Mouse (Mus musculus): ENCODE data around the gene Fam206a.

Fam206a gene

DNA sequence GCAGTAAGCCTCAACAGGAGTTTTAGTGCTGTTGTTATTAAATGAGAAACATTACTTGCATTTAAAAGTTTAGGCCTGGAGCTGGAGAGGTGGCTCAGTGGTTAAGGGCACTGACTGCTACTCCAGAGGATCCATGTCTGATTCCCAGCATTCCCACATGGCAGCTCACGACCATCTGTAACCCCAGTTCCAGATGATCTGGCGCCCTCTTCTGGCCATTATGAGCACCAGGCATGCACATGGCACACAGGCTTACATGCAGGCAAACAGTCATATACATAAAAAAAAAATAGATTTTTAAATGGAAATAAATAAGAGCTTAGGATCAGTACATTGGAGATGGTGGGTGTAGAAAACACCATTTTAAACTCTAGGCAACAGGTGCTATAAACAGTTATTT is 41.8 kb downstream of the Fam206a start:
- in situ Hi-C loops (cut with MboI) = no loop called here

DNA sequence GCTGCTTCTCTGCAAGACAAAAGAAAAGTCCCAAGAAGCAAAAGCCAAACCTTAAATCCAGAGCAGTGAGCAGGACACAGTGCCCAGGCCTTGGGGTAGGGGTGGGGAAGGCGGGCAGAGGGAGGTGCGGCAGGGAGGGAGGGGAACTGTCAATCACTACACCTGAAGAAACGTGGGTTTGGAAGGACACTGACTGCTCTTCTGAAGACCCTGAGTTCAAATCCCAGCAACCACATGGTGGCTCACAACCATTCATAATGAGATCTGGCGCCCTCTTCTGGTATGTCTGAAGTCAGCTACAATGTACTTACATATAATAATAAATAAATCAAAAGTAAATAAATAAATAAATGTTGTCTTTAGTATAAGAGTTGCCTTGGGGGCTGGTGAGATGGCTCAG is 42.8 kb downstream of the Fam206a start:
- in situ Hi-C loops (cut with MboI) = no loop called here

DNA sequence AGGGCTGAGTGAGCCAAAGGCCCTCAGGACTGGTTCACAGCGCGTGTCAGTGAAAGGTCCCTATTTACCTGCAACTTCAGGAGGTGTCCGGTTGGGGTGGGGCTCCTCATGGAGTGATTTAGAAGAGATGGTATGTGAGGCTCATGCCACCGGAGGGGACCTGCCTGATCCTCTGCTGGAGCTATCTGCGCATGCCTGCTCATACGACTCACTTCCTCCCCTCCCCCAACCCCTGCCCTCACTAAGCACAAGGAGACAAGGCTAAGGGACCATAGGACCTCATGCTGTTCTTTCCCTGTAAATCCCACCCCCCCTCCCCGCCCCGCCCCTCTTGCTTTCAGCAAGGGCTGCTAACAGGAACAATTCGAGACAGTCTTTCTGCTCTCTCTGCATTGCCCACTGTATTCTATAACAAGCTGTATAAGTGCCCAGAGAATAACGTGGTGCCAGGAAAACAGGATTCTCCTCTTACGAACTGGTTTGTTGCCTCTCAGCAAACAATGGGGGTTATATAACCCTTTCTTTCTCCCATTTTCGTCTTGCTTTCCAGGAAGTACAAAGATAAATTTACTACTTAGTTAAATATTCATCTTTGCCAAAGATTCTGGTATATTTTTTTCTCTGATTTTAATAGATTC is 43.9 kb downstream of the Fam206a start:
- in situ Hi-C loops (cut with MboI) = no loop called here

DNA sequence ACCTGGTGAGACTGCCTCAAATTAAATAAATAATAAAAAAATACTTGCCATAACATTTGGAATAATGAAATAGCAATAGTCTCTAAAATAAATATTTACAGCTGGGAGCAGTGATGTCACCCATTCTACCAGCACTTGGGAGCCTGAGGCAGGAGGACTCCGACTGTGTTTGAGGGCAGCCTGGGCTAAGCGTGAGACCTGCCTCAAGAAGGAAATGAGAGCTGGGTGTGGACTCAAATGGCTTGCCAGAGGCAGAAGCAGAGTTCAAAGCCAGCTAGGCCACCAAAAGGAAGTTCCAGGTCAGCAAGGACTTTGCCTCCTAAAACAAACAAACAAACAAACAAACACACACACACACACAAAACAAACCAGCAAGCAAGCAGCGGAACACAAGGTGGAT is 45.3 kb downstream of the Fam206a start:
- in situ Hi-C loops (cut with MboI) = no loop called here

DNA sequence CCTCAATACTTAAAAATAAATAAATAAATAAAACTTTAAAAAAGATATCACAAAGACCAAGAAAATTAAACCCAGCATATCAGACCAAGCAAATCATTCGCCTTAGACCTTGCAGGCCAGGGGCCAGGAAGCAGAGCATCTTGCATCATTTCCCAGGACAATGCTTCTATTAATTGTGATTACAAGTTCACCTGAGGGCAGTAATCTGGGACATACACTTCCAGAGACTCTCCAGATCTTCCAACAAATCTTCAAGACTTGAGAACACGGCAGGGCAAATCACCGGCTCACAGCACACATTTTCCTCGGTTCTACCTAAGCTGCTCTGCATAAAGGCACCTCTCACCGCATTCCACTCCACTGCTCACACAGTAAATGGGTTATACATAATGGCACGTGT is 45.9 kb downstream of the Fam206a start:
- in situ Hi-C loops (cut with MboI) = no loop called here

DNA sequence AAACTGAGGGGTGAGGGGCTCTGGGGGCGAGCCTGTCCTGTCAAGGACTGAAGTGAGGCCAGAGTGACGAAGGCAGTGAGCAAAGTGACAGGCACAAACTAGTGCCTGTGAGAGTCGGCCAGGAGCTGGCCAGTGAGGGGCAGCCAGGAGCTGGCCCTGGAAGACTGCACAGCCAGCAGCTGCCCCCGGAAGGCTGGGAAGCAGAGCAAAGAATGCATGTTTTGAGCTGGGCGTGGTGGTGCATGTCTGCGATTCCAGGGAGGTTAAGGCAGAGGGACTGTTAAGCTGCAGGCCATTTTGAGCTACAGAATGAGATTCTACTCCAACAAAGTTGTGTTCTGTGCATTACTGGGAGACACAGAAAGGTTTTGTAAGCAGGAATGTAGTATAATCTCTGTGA is 48.6 kb downstream of the Fam206a start:
- in situ Hi-C loops (cut with MboI) = no loop called here

DNA sequence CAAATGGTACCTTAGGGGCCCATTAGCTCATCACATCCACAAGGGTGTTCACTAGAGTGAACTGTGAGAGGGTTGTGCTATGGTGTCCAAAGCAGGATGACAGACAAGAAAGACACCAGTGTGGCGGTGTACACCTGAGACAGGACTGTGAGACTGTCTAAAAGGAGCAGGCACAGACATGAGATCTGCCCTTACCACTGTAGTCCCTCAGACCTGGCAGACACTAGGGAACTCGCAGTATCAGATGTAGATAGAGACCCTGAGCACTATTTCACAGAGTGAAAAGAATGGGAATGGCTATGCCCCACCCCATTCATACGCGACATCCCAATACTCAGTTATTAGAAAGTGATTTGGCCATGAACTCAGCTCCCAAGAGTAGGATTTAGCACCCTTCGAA is 53.8 kb downstream of the Fam206a start:
- in situ Hi-C loops (cut with MboI) = no loop called here

DNA sequence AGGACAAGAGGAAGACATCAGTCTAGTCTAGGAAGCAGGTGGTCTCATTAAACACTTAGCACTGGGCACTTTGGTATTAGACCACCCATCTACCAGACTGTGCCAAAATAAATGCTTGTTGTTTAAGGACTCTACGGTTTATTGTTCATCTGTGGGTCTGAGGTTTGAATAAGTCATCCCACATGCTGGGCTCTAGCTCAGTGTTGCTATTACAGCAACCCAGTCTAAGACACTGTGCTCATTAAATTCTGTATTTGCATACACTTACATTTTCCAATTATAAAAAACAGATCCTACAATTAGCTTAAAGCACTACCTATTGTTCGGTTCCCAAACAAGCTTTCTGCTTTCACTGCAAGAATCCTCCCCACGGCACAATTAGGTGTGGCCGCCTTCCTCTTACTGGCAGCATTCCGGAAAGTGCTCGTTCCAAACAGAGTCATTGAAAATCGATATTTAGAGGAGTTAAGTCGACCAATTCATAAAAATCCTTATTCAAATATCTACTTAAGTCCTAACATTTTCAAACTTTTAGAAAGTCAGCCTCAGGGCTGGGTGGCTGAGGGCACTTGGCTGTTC is 54.3 kb downstream of the Fam206a start:
- in situ Hi-C loops (cut with MboI) = no loop called here

DNA sequence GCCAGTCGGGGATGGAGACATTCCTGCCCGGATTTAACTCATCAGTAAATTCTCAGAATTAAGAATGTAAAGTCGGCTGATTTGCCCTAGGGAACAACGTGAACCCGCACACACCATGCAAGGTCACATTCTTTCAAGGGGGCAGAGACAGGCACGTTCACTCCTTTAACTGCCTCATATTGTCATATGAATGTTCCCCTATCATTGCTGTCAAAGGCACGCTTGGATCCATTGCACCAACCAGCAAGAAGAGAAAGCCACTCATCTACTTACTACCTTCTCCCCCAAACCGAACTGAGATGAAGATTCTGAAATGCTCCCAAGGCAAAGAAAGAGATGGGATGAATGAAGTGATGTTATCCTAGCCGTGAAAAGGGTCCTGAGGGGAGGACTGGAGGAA is 56.6 kb downstream of the Fam206a start:
- in situ Hi-C loops (cut with MboI) = no loop called here

Data from mature B cell (primary cell).